Mouse (Mus musculus): ENCODE results near the gene Mylip. TPM values are rescaled to one million over a fixed set of nuclear protein-coding genes. Genes with fewer than 3 reads are reported as not detected.
A peak's percentile ranks its signal among the peaks of the same experiment; 100 is the strongest.

The Mylip gene
- polyA plus RNA-seq, 1 experiment from 2014 or later = 5.3 TPM

DNA sequence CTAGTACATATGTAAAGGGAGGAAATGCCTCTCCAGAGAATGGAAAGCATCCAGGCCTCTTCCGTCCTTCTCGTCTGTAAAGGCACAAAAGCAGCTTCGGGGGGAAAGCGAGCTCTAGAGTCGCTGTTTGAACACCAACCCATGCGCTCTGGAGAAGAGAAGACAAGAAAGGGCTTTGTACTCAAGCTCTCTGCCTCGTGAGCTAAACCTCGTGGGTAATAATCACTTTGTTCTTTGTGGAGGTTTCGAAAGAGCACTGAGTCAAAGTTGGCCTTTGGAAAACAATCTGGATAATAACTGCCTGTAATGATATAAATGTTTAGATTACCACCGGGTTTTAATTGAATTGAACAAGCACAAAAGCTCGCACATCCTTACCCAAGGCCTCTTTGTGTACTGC, 39.7 kb downstream of the Mylip start:
- no peak overlapping the region for H3K4me3 ChIP-seq (ENCODE audit: low read depth, low read length)
- 51% methylated on average over 11 of the region's 11 CpGs for WGBS
- no peak overlapping the region for H3K27ac ChIP-seq (ENCODE audit: low read depth)
- no peaks in the 10 kb centered on the region for H3K36me3 ChIP-seq (ENCODE audit: control insufficient read depth, insufficient read depth, low read length)
- H3K27me3 ChIP-seq (replicated peaks; ENCODE audit: control insufficient read depth, insufficient read depth, low read length) = no peaks in the 10 kb centered on the region
- no peaks in the 10 kb centered on the region; the same call in 1 of the 2 replicates for H3K4me1 ChIP-seq (replicated peaks; ENCODE audit: control insufficient read depth, insufficient read depth, low read length)
- H3K4me2 ChIP-seq (ENCODE audit: low read length) = no peak overlapping the region
- DNase-seq (ENCODE audit: low spot score) (no peak), ATAC-seq (replicated peaks; ENCODE audit: low FRiP score, low TSS enrichment, low read depth) (no peak)
- H3K9me3 ChIP-seq (ENCODE audit: control insufficient read depth, low read length) = no peaks in the 10 kb centered on the region
- no peak overlapping the region for H3K9ac ChIP-seq (ENCODE audit: low read length)

DNA sequence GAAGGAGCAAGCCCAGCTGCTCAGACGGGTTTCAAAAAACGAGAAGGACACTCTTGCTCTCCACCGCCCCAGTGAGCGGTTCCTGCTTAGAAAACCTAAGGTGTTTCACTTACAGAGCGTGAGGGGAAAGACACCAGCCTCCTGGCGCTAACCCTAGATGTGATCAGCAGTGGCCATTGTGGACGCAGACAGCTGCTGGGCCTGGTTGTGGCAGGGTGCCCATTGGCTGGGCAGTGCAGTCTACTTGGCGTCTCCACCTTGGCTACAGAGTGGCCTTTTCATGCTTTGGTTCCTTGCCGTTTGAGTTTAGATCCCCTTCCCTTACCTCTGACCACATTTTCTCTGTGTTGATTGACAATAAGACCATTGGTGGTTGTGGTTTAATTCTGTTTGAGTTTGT, 47.6 kb downstream of the Mylip start:
- H3K4me2 ChIP-seq (ENCODE audit: low read length) = no peak overlapping the region
- H3K9ac ChIP-seq (ENCODE audit: low read length) = no peak overlapping the region
- H3K27me3 ChIP-seq (replicated peaks; ENCODE audit: control insufficient read depth, insufficient read depth, low read length) = no peaks in the 10 kb centered on the region
- no peaks in the 10 kb centered on the region for H3K9me3 ChIP-seq (ENCODE audit: control insufficient read depth, low read length)
- WGBS = 88% methylated on average over 9 of the region's 9 CpGs
- no peak overlapping the region for H3K27ac ChIP-seq (ENCODE audit: low read depth)
- no peak overlapping the region for H3K4me3 ChIP-seq (ENCODE audit: low read depth, low read length)
- no peaks in the 10 kb centered on the region for H3K36me3 ChIP-seq (ENCODE audit: control insufficient read depth, insufficient read depth, low read length)
- ATAC-seq (replicated peaks; ENCODE audit: low FRiP score, low TSS enrichment, low read depth) (no peak), DNase-seq (ENCODE audit: low spot score) (no peak)
- 0 out of 2 replicates have a peak, but pooled peaks cover 5% of the 10 kb centered on the region for H3K4me1 ChIP-seq (replicated peaks; ENCODE audit: control insufficient read depth, insufficient read depth, low read length)

DNA sequence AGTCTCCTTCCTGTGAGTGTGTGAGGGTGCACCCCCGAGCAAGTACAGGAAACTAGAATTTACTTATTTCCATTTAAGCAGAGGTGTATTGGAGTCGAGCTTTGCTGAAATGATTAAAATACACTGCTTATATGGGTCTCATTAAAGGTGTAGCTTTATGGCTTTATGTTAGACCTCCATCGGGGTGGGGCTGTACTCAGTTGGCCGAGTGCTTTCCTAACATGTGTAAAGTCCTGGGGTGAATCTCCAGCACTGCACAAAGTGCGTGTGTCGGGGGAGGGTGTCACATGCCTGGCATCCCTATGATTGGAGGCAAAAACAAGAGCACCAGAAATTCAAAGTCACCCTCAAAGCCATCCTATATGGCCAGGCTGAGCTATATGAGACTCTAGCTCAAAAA, 49.3 kb downstream of the Mylip start:
- Histone ChIP-seq H3K4me3 (ENCODE audit: low read depth, low read length) (no peak overlapping the region), H3K4me2 (ENCODE audit: low read length) (no peak overlapping the region), H3K9me3 (ENCODE audit: control insufficient read depth, low read length) (no peaks in the 10 kb centered on the region), H3K27me3 (replicated peaks; ENCODE audit: control insufficient read depth, insufficient read depth, low read length) (no peaks in the 10 kb centered on the region), H3K27ac (ENCODE audit: low read depth) (no peak overlapping the region), H3K4me1 (replicated peaks; ENCODE audit: control insufficient read depth, insufficient read depth, low read length) (0 out of 2 replicates have a peak, but pooled peaks cover 5% of the 10 kb centered on the region), H3K36me3 (ENCODE audit: control insufficient read depth, insufficient read depth, low read length) (no peaks in the 10 kb centered on the region), H3K9ac (ENCODE audit: low read length) (no peak overlapping the region)
- ATAC-seq (replicated peaks; ENCODE audit: low FRiP score, low TSS enrichment, low read depth) = no peak
- 76% methylated on average over 6 of the region's 6 CpGs for WGBS
- no peak for DNase-seq (ENCODE audit: low spot score)

DNA sequence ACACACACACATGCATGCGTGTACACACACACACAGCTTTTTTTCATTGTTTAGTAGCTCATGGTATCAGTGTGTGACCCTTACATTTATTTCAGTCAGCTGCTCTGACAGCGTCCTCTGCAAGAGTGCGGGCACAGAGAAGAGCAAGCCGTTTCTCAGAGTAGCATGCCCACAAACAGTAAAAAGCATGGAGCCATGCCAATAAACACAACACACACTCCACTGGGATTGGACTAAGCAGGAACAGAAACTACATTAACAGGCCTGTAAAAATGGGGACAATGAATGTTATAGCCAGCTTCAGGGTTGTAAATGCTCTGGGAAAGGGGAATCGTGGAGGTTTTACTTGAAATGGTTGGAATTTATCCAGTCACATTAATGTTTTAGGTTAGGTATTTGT, 50.7 kb downstream of the Mylip start:
- Histone ChIP-seq H3K4me2 (ENCODE audit: low read length) (no peak overlapping the region), H3K9ac (ENCODE audit: low read length) (no peak overlapping the region), H3K27me3 (replicated peaks; ENCODE audit: control insufficient read depth, insufficient read depth, low read length) (no peaks in the 10 kb centered on the region), H3K36me3 (ENCODE audit: control insufficient read depth, insufficient read depth, low read length) (no peaks in the 10 kb centered on the region), H3K9me3 (ENCODE audit: control insufficient read depth, low read length) (no peaks in the 10 kb centered on the region), H3K4me3 (ENCODE audit: low read depth, low read length) (no peak overlapping the region), H3K27ac (ENCODE audit: low read depth) (no peak overlapping the region), H3K4me1 (replicated peaks; ENCODE audit: control insufficient read depth, insufficient read depth, low read length) (0 out of 2 replicates have a peak, but pooled peaks cover 5% of the 10 kb centered on the region)
- DNase-seq (ENCODE audit: low spot score) (no peak), ATAC-seq (replicated peaks; ENCODE audit: low FRiP score, low TSS enrichment, low read depth) (no peak)
- 77% methylated on average over 5 of the region's 5 CpGs for WGBS

DNA sequence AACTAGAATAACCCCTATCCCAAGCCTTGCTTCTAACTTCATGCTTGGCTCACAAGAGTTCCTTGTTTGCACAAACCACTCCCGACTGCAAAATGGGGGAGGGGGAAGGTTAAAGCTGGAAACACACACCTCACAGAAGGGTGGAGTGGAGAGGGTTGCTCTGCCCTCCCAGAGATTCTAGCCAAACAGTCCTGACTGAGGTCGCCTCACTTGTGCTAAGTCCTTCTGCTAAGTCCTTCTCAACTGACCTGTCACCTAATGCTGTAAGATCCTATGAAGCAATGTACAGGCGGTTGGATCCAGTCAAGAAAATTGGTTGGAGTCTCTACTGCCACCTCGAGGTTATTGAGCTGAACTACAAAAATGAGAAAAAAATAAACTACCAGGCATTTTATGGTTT, 52.9 kb downstream of the Mylip start:
- Histone ChIP-seq H3K4me1 (replicated peaks; ENCODE audit: control insufficient read depth, insufficient read depth, low read length) (0 out of 2 replicates have a peak, but pooled peaks cover 5% of the 10 kb centered on the region), H3K27me3 (replicated peaks; ENCODE audit: control insufficient read depth, insufficient read depth, low read length) (no peaks in the 10 kb centered on the region), H3K27ac (ENCODE audit: low read depth) (0 out of 2 replicates have a peak overlapping the region, but pooled peaks have one; percentile 27), H3K4me2 (ENCODE audit: low read length) (no peak overlapping the region), H3K36me3 (ENCODE audit: control insufficient read depth, insufficient read depth, low read length) (no peaks in the 10 kb centered on the region), H3K9ac (ENCODE audit: low read length) (no peak overlapping the region), H3K9me3 (ENCODE audit: control insufficient read depth, low read length) (no peaks in the 10 kb centered on the region), H3K4me3 (ENCODE audit: low read depth, low read length) (no peak overlapping the region)
- peak; percentile 77 for DNase-seq (ENCODE audit: low spot score)
- WGBS = 25% methylated on average over 4 of the region's 4 CpGs
- peak; percentile 55; the same call in 1 of the 2 replicates for ATAC-seq (replicated peaks; ENCODE audit: low FRiP score, low TSS enrichment, low read depth)

DNA sequence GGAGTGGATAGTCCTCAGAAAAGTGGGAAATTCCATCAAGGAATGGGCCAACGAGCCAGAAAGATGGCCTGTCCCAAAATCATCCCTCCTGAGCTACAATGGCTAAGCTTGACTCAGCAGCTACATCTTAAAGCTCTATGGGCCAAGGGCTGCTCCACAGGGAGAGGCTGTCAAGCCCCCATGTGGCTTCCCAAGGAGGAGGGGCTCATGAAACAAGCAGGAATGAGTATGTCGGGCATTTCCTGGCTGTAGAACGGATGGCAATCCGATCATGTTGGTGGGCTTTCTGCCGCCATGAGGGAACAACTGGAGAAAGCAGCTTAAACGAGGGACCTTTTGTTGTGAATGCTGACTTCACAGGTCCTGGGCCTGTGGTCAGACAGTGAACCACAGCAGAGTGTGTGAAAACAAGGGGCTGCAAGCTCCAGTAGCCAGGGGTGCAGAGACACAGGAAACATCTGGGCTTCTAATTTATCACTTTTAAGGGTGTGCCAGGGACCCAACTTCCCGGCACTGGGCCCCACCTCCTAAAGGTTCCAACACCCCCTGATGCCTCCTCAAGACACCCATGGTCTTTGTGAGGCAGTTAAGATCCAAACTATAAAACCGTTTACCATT, 53.5 kb downstream of the Mylip start:
- H3K9me3 ChIP-seq (ENCODE audit: control insufficient read depth, low read length) = no peaks in the 10 kb centered on the region
- H3K4me1 ChIP-seq (replicated peaks; ENCODE audit: control insufficient read depth, insufficient read depth, low read length) = 0 out of 2 replicates have a peak, but pooled peaks cover 5% of the 10 kb centered on the region
- H3K27me3 ChIP-seq (replicated peaks; ENCODE audit: control insufficient read depth, insufficient read depth, low read length) = no peaks in the 10 kb centered on the region
- ATAC-seq (replicated peaks; ENCODE audit: low FRiP score, low TSS enrichment, low read depth) (no peak), DNase-seq (ENCODE audit: low spot score) (no peak)
- H3K9ac ChIP-seq (ENCODE audit: low read length) = no peak overlapping the region
- 71% methylated on average over 8 of the region's 8 CpGs for WGBS
- no peak overlapping the region for H3K4me3 ChIP-seq (ENCODE audit: low read depth, low read length)
- no peaks in the 10 kb centered on the region for H3K36me3 ChIP-seq (ENCODE audit: control insufficient read depth, insufficient read depth, low read length)
- H3K27ac ChIP-seq (ENCODE audit: low read depth) = no peak overlapping the region
- no peak overlapping the region for H3K4me2 ChIP-seq (ENCODE audit: low read length)

DNA sequence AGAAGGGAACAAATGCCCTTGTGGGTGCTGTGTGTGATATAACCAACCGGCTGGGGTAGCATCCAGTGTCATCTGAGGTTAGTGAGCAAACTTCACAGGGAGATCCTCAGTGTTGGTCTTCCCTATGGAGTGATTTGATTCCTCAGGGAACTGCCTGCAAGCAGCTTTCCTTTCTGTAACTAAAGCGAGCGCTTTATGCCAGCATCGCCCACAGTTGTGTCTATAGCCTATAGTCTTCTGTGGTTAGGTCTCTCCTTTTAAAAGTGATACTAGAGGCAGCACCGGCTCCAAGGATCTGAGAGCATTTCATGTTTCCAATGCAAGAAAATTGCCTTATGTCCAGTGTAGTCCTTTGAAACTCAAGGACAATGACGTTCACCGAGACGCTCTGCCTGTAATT, 54.7 kb downstream of the Mylip start:
- H3K9ac ChIP-seq (ENCODE audit: low read length) = no peak overlapping the region
- H3K27ac ChIP-seq (ENCODE audit: low read depth) = no peak overlapping the region
- DNase-seq (ENCODE audit: low spot score) = no peak
- no peak overlapping the region for H3K4me2 ChIP-seq (ENCODE audit: low read length)
- no peak overlapping the region for H3K4me3 ChIP-seq (ENCODE audit: low read depth, low read length)
- ATAC-seq (replicated peaks; ENCODE audit: low FRiP score, low TSS enrichment, low read depth) = no peak
- H3K4me1 ChIP-seq (replicated peaks; ENCODE audit: control insufficient read depth, insufficient read depth, low read length) = 0 out of 2 replicates have a peak, but pooled peaks cover 5% of the 10 kb centered on the region
- H3K9me3 ChIP-seq (ENCODE audit: control insufficient read depth, low read length) = no peaks in the 10 kb centered on the region
- WGBS = 75% methylated on average over 8 of the region's 8 CpGs
- H3K27me3 ChIP-seq (replicated peaks; ENCODE audit: control insufficient read depth, insufficient read depth, low read length) = no peaks in the 10 kb centered on the region
- no peaks in the 10 kb centered on the region for H3K36me3 ChIP-seq (ENCODE audit: control insufficient read depth, insufficient read depth, low read length)

DNA sequence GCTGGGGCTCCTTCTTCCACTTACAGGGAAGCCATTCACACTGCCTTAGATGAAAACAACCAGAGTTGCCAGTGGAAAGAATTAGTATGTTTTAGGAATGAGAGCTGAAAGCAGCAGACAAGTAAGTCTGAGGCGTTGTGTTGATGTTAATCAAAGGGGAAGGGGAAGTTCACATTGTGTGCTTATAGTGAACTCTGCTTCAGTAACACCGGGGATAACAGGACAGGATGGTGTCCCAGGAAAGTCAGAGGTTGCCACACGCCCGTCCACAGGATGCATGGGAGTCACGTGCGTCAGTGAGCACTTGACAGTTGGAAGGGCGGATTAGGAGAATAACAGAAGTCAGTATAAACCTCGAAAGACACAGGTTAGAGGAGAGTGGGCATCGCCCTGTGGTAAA, 55.1 kb downstream of the Mylip start:
- Histone ChIP-seq H3K36me3 (ENCODE audit: control insufficient read depth, insufficient read depth, low read length) (no peaks in the 10 kb centered on the region), H3K4me2 (ENCODE audit: low read length) (no peak overlapping the region), H3K9me3 (ENCODE audit: control insufficient read depth, low read length) (no peaks in the 10 kb centered on the region), H3K27ac (ENCODE audit: low read depth) (no peak overlapping the region), H3K27me3 (replicated peaks; ENCODE audit: control insufficient read depth, insufficient read depth, low read length) (no peaks in the 10 kb centered on the region), H3K4me3 (ENCODE audit: low read depth, low read length) (no peak overlapping the region), H3K4me1 (replicated peaks; ENCODE audit: control insufficient read depth, insufficient read depth, low read length) (0 out of 2 replicates have a peak, but pooled peaks cover 5% of the 10 kb centered on the region), H3K9ac (ENCODE audit: low read length) (no peak overlapping the region)
- DNase-seq (ENCODE audit: low spot score) (no peak), ATAC-seq (replicated peaks; ENCODE audit: low FRiP score, low TSS enrichment, low read depth) (no peak)
- 73% methylated on average over 9 of the region's 9 CpGs for WGBS

DNA sequence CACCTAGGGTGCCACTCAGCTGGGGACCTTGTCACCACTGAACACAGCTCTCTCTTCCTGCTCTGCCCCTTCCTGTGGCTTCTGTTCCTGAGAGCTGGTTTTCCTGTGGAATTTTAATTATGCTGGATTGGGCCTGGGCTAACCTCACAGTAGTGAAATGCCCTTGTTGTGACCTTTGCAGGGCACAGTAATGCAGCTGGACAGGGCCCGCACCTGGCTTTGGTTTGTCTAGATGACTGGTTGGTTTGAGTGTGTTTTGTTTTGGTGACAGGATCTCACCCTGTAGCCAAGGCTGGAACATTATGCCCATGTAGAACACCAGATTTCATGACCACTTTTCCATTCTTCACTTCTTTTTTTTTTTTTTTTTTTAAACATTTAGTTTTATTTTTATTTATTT, 57.1 kb downstream of the Mylip start:
- no peaks in the 10 kb centered on the region for H3K36me3 ChIP-seq (ENCODE audit: control insufficient read depth, insufficient read depth, low read length)
- no peaks in the 10 kb centered on the region for H3K27me3 ChIP-seq (replicated peaks; ENCODE audit: control insufficient read depth, insufficient read depth, low read length)
- DNase-seq (ENCODE audit: low spot score) (no peak), ATAC-seq (replicated peaks; ENCODE audit: low FRiP score, low TSS enrichment, low read depth) (no peak)
- no peaks in the 10 kb centered on the region for H3K9me3 ChIP-seq (ENCODE audit: control insufficient read depth, low read length)
- H3K9ac ChIP-seq (ENCODE audit: low read length) = no peak overlapping the region
- no peak overlapping the region for H3K4me3 ChIP-seq (ENCODE audit: low read depth, low read length)
- WGBS = 79% methylated on average over 1 of the region's 1 CpGs
- H3K4me2 ChIP-seq (ENCODE audit: low read length) = no peak overlapping the region
- no peak overlapping the region for H3K27ac ChIP-seq (ENCODE audit: low read depth)
- no peaks in the 10 kb centered on the region for H3K4me1 ChIP-seq (replicated peaks; ENCODE audit: control insufficient read depth, insufficient read depth, low read length)

Data from intestine, embryonic 14.5 days (tissue).